Mouse (Mus musculus) embryonic facial prominence, embryonic 10.5 days (tissue): ENCODE results near the gene Pdzrn3. TPM values are rescaled to one million over a fixed set of nuclear protein-coding genes. Genes with fewer than 3 reads are reported as not detected.

Experiments used
- DNase-seq: peaks from one replicate; pipeline ENCODE4 v3.0.0-alpha.2; 2017; ENCODE audit warnings: low spot score
- H3K27ac ChIP-seq: fragments of 300-500 bp; sonication (generic); replicated peaks from 2 replicates; pipeline ENCODE4 v1.5.1; 2016; ENCODE audit warnings: mild to moderate bottlenecking
- H3K27me3 ChIP-seq: fragments of 300-500 bp; sonication (generic); replicated peaks from 2 replicates; pipeline ENCODE4 v1.6.1; 2016; ENCODE audit warnings: low read depth, mild to moderate bottlenecking; ENCODE audit not compliant: poor library complexity, severe bottlenecking
- H3K36me3 ChIP-seq: fragments of 300-500 bp; sonication (generic); replicated peaks from 2 replicates; pipeline ENCODE4 v1.6.1; 2016; ENCODE audit warnings: mild to moderate bottlenecking, moderate library complexity
- H3K4me1 ChIP-seq: fragments of 300-500 bp; sonication (generic); 2 replicates; pipeline ENCODE4 v1.6.1; 2016
- H3K4me3 ChIP-seq: fragments of 300-500 bp; sonication (generic); 2 replicates; pipeline ENCODE4 v1.5.1; 2016; ENCODE audit warnings: mild to moderate bottlenecking, moderate library complexity
- H3K9me3 ChIP-seq: fragments of 300-500 bp; sonication (generic); 2 replicates; pipeline ENCODE4 v1.6.1; 2016; ENCODE audit warnings: mild to moderate bottlenecking
- WGBS: fragments of 180-500 bp; shearing (Covaris S2); methylation state at CpG from one replicate; pipeline ENCODE4 v1.1.7; 2016; 5-methylcytosine and 5-hydroxymethylcytosine counted together
- polyA plus RNA-seq: library from polyadenylated mRNA; unstranded; fragments of >200 nt; fragmentation: Nextera tagmentation; extraction: Ambion mirVana; gene quantifications from 2 replicates; pipeline ENCODE4 v1.2.1, GENCODE M21; 2016

Gene Pdzrn3
- polyA plus RNA-seq, 1 experiment from 2014 or later, result 8.9 TPM

DNA sequence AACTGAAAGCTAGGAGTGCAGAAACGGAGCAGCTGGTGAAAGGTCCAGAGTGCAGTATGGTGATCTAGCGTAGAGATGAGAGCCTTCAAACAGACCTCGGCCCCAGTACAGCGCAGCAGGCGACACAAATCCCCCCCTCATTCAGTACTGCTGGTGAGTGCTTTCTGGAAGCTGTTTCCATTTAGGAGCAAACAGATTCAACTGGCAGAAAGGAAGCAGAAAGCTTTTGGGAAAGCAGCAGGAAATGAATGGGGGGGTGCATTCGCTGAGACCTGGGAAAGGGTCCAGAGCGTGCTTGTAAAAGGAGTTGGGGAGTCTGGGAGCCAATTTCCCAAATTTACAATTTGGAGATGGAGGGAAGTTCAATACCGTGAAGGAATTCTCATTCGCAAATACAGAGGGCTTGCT lies 96.9 kb downstream of the Pdzrn3 start:
- H3K4me3 ChIP-seq, result no peak overlapping the region
- no peaks in the 10 kb centered on the region; the same call in 1 of the 2 replicates for H3K27me3 ChIP-seq
- peaks cover 75% of the 10 kb centered on the region for H3K4me1 ChIP-seq
- WGBS, result 8% methylated on average over 9 of the region's 9 CpGs
- H3K9me3 ChIP-seq, result no peaks in the 10 kb centered on the region
- no peaks in the 10 kb centered on the region for H3K36me3 ChIP-seq
- peak; percentile 49 for DNase-seq
- no peak overlapping the region; the same call in 1 of the 2 replicates for H3K27ac ChIP-seq

DNA sequence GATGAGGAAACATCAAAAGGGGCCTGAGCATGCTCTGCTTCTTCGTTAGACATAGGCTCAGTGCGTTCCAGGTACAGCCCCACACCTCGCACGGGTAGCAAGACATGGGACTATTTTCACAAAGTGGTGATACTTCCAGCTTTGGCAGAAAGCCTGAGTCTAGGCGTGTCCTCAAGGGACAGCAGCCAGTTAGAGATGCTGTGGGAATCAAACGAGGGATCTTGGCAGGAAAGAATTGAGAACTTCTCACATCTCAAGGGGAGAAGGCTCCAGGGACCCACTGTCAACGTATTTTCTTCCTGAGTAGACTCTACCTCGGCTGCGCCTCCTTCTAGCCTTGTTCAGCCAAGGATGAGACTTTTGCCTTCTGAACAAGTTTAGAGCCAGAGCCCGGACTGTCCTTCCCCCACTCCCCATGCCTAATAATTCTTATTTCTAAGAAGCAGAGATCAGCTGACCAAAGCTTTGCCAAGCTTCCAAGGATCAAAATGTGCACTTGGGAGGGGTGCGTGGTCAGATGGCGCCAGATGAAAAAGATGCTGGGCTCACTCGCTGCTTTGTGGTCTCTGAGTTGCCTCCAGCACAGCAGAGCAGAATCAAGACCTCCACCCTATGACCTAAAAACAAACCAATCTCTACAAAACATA lies 99.3 kb downstream of the Pdzrn3 start:
- Histone ChIP-seq H3K4me1 (peaks cover 59% of the 10 kb centered on the region), H3K36me3 (no peaks in the 10 kb centered on the region), H3K9me3 (no peaks in the 10 kb centered on the region), H3K27ac (no peak overlapping the region; the same call in 1 of the 2 replicates), H3K4me3 (no peak overlapping the region), H3K27me3 (no peaks in the 10 kb centered on the region; the same call in 1 of the 2 replicates)
- DNase-seq, result no peak
- 78% methylated on average over 13 of the region's 13 CpGs for WGBS

DNA sequence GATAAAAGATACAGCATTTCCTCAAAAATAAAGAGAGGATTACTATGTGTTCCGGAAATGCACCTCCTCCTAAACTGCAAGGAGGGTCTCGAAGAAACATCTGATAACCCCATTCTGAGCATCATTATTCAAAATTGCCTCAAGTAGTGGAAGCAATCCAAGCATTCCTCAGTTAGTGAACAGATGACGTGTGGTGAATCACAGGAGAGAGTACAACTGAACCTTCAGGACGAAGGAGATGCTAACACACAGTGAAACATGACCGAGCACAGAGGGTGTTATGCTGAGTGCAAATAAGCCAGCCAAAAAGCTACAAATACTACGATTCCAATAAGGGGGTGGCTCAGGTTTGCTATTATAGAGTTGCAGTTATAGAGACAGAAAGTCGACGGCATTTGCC lies 101.4 kb downstream of the Pdzrn3 start:
- H3K36me3 ChIP-seq, result peaks cover 7% of the 10 kb centered on the region; the same call in 1 of the 2 replicates
- no peak overlapping the region for H3K27ac ChIP-seq
- H3K4me1 ChIP-seq, result peaks cover 55% of the 10 kb centered on the region
- no peaks in the 10 kb centered on the region for H3K9me3 ChIP-seq
- H3K4me3 ChIP-seq, result no peak overlapping the region
- 83% methylated on average over 8 of the region's 8 CpGs for WGBS
- peaks cover 9% of the 10 kb centered on the region for H3K27me3 ChIP-seq
- no peak for DNase-seq

DNA sequence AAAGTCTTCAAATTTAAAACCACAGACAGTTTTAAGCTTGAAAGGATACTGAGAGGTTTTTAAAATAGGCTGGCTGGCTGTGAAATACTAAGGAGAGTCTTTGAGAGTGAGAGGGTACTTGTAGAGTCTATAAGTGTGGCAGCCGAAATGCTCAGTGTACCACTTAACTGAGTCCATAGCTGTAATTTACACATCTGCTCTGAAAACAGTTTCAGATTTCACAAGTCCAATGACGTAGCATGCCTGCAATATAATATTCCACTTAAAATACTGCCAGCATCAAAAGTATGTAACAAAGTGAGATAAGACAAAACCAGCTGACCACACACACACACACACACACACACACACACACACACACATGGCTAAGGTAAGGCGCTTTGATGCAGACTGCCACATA lies 101.9 kb downstream of the Pdzrn3 start:
- H3K27me3 ChIP-seq, result peaks cover 11% of the 10 kb centered on the region
- no peaks in the 10 kb centered on the region for H3K9me3 ChIP-seq
- no peak overlapping the region for H3K27ac ChIP-seq
- no peak overlapping the region for H3K4me3 ChIP-seq
- DNase-seq, result no peak
- H3K36me3 ChIP-seq, result peaks cover 7% of the 10 kb centered on the region; the same call in 1 of the 2 replicates
- 78% methylated on average over 3 of the region's 3 CpGs for WGBS
- H3K4me1 ChIP-seq, result peaks cover 55% of the 10 kb centered on the region

DNA sequence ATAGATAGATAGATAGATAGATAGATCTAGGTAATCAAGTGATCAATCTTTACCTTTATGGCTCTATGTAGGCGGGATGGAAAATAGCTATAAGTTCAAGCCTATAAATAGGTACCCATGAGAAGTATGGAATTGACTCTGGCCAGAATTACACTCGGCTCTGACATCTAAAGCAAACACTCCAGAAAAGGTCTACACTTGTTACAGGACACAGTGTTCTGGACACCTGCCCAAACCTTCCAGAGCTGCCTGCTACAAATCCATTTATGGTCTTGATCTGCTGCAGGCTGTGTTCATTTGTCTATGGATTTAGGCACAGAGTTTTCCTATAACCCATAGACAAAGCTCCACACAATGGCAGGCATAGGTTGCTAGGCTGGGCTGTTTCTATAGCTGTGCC lies 102.9 kb downstream of the Pdzrn3 start:
- WGBS, result 91% methylated on average over 2 of the region's 2 CpGs
- H3K27me3 ChIP-seq, result peaks cover 11% of the 10 kb centered on the region

DNA sequence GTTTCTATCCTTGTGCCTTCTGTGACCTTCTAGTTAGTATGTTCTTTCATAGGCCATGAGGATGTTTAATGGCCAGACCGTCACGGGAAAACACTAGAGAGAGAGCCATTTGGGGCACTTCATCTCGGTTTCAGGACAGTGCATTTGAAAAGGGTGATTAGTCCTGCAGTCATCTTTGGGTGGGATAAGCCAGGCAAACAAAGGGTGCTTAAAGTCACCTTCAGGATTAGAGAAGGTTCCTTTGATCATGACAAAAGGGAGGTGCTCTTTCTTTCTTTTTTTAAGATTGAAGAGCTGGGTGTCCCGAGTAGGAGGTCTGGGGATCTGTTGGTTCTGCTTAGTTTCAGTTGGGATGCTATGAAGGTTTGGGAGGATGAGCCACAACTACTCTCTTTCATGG lies 105.4 kb downstream of the Pdzrn3 start:
- peaks cover 60% of the 10 kb centered on the region for H3K4me1 ChIP-seq
- no peak overlapping the region for H3K4me3 ChIP-seq
- peaks cover 11% of the 10 kb centered on the region for H3K27me3 ChIP-seq
- WGBS, result 26% methylated on average over 4 of the region's 4 CpGs
- no peak overlapping the region for H3K27ac ChIP-seq
- H3K36me3 ChIP-seq, result peaks cover 7% of the 10 kb centered on the region; the same call in 1 of the 2 replicates
- no peaks in the 10 kb centered on the region for H3K9me3 ChIP-seq
- no peak for DNase-seq

More for the DNA sequence above, 102.9 kb downstream of the Pdzrn3 start:
- no peak for DNase-seq
- Histone ChIP-seq H3K9me3 (no peaks in the 10 kb centered on the region), H3K36me3 (peaks cover 7% of the 10 kb centered on the region; the same call in 1 of the 2 replicates), H3K4me3 (no peak overlapping the region), H3K27ac (no peak overlapping the region), H3K4me1 (peaks cover 55% of the 10 kb centered on the region)

DNA sequence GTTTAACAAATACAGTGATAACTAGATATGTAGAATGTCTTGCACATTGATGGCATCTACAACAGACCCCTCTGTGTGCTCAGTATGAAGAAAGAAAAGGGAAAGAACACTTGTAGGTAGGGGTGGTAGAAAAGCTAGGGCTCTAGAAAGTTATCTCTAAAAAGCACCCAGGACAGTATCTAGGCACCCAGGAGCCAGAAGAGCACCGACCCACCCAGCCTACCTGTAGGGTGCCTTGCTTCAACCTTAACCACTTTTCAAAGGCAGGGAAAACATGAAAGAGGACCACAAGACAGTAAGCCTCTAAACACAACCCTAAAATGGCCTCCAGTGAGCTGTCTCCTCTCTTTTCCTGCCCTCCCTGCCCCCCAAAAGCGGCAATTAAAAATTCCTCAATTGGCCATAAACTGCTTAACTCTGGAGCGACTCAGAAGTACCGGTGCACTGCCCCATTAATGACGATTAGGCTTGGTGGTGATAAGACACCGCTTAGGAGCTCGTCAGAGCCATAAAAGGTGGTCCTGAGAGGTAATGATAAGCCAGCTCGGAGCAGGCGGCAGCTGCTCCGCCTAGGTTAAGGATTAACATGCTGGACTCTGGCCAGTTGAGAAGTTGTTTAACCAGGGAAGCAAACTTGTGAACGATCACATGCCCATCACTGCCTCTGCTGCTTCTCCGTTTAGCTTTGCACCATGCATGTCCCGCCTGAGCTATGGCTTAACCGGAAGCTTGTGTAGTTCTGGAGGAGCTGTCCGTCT lies 106.1 kb downstream of the Pdzrn3 start:
- H3K9me3 ChIP-seq, result no peaks in the 10 kb centered on the region
- H3K27me3 ChIP-seq, result peaks cover 11% of the 10 kb centered on the region
- H3K27ac ChIP-seq, result no peak overlapping the region
- no peak for DNase-seq
- peaks cover 67% of the 10 kb centered on the region for H3K4me1 ChIP-seq
- WGBS, result 52% methylated on average over 15 of the region's 15 CpGs
- no peak overlapping the region for H3K4me3 ChIP-seq
- H3K36me3 ChIP-seq, result peaks cover 7% of the 10 kb centered on the region; the same call in 1 of the 2 replicates

DNA sequence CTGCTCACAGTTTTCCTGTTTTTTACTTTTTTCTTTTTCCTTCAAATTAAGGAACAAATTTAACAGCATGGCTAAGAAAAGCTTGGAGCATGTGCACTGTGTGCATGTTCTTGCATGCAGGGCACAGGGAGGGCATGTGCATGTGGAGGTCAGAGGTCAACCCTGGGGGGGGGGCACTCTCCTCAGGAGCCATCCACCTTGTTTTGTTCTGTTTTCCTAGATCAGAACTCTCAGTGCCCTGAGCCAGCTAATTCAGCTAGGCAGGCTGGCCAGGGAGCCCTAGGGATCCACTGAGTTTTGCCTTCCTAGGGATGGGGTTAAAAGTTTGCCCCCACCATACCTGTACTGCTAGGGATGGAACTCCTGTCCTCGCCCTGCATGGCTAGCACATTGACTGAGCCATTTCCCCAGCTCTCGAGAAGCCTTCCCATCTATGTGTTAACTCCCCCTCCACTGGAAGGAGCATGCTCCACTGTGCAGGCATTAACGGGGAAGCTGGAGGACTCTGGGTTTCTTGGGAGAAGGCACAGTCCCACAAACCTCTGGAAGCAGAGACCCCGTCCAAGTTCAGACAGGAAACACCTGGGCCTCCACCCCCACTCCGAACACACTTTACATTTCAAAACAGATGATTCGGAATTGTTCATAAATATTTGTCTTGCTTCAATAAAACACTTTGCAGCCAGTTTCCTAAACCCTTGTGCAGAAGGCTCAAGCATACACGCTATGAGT lies 107.4 kb downstream of the Pdzrn3 start:
- Histone ChIP-seq H3K4me1 (peaks cover 77% of the 10 kb centered on the region), H3K27me3 (peaks cover 11% of the 10 kb centered on the region), H3K4me3 (no peak overlapping the region), H3K36me3 (peaks cover 7% of the 10 kb centered on the region; the same call in 1 of the 2 replicates), H3K27ac (peak overlapping the region; percentile 68), H3K9me3 (no peaks in the 10 kb centered on the region)
- 45% methylated on average over 7 of the region's 7 CpGs for WGBS
- peak; percentile 45 for DNase-seq

DNA sequence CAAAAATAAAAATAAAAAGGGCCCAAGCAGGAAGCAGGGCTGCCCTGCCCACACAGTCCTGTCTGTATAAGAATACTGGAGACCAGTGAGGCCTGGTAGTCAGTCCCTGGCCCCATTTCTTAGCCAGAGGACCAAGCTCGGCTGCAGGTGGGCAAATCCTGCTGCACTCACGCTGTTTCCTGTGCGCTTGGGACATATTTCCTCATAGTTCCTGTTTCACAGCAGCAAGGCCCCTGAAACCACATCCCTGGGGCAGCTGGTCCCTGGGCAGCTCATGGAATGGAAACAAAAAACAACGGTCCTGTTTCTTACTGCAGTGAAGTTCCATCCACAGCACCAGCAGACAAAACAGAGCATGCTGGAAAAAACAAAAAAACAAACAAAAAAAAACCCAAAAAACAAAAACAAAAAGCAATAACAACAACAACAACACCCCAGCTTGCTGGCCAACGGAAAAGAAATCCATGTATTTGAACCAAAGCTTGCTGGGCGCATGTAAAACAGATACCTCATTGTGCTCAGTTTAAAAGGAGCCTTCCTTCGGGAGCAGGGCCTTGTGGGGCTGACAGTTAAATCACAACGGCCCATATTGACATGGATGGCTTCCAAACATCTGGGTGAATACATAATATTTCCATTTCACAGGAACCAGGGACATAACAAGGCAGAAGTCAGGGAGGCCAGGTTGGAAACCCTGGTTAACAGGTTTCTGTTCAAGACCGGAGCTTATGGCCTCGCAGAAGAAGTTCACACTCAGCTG lies 108.2 kb downstream of the Pdzrn3 start:
- Histone ChIP-seq H3K9me3 (no peaks in the 10 kb centered on the region), H3K27me3 (peaks cover 11% of the 10 kb centered on the region), H3K4me3 (no peak overlapping the region), H3K27ac (peak overlapping the region; percentile 68), H3K4me1 (peaks cover 80% of the 10 kb centered on the region), H3K36me3 (peaks cover 7% of the 10 kb centered on the region; the same call in 1 of the 2 replicates)
- no peak for DNase-seq
- WGBS, result 32% methylated on average over 10 of the region's 10 CpGs

DNA sequence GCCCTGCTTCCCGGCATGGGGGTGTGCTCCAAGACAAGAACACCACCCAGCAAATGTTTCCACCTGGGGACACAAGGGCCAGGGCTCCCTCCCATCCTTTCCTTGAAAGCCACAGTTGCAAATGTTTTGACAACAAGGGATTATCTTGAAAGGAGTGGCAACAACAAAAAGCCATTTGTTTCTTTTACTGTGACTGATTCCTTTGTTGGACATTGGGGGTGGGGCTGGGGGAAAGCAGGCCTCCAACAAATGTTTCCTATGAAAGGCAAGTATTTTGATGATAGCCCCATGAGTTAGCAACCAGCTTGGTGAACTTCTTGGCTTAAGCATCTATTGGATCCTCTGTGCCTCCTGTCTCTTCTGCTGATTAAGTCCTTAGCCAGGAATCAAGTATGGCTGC lies 109.4 kb downstream of the Pdzrn3 start:
- H3K27ac ChIP-seq, result peak overlapping the region; percentile 44; the same call in 1 of the 2 replicates
- H3K9me3 ChIP-seq, result no peaks in the 10 kb centered on the region
- 7% methylated on average over 1 of the region's 1 CpGs for whole genome bisulfite sequencing
- H3K27me3 ChIP-seq, result peaks cover 11% of the 10 kb centered on the region
- peaks cover 7% of the 10 kb centered on the region; the same call in 1 of the 2 replicates for H3K36me3 ChIP-seq
- H3K4me3 ChIP-seq, result no peak overlapping the region
- peaks cover 83% of the 10 kb centered on the region for H3K4me1 ChIP-seq
- DNase-seq, result no peak

DNA sequence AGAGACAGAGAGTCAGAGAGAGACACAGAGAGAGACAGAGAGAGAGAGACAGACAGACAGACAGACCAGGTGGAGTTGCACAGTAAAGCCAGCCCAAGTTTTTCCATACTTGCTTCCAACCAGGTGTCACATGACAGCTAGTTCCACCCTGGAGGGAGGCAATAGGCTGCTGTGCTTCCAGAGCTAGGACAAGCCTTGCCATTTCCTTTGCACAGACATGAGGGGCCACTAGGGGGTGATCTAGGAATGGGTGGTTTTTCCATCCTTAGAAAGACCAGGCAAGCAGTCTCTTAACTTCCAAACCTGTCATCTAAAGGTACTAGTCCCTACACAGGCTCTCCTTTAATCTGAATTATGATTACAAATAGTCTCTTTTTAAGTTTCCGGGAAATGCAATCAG lies 110.9 kb downstream of the Pdzrn3 start:
- H3K4me1 ChIP-seq, result peaks cover 86% of the 10 kb centered on the region
- H3K4me3 ChIP-seq, result no peak overlapping the region
- DNase-seq, result peak; percentile 76
- no peaks in the 10 kb centered on the region for H3K36me3 ChIP-seq
- H3K27ac ChIP-seq, result no peak overlapping the region
- WGBS, result 30% methylated on average over 1 of the region's 1 CpGs
- 0 out of 2 replicates have a peak, but pooled peaks cover 5% of the 10 kb centered on the region for H3K27me3 ChIP-seq
- H3K9me3 ChIP-seq, result no peaks in the 10 kb centered on the region

DNA sequence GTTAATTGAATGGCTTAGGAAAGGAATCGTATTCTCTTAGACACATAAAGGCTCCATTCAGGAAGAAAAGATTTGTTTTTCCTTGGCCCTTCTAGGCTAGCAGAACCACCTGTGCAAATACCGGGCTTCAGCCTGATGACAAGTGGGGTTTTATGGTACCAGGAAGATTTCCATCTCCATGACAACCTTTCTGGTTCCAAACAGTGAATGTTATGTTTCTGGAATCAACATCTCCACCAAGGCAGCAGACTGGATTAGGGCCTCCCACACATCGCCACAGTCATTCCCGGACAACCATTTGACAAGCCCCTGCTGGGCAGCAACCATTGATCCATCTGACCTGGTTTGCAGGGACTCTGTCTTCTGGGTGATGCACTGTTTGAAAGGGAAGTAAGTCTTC lies 114.2 kb downstream of the Pdzrn3 start:
- Histone ChIP-seq H3K4me3 (no peak overlapping the region), H3K36me3 (no peaks in the 10 kb centered on the region), H3K27ac (no peak overlapping the region), H3K27me3 (no peaks in the 10 kb centered on the region), H3K4me1 (peaks cover 58% of the 10 kb centered on the region), H3K9me3 (no peaks in the 10 kb centered on the region)
- peak; percentile 30 for DNase-seq
- WGBS, result 28% methylated on average over 4 of the region's 4 CpGs
